Mouse (Mus musculus) brain, embryonic 14.5 days (tissue): ENCODE measurements at regions not wholly inside any gene's neighbourhood (a gene's known extent, or its start where the extent isn't known, plus 50 kb on each side); places are given as distances from the start of the nearest gene placed in this dataset.

Experiments used
- CTCF ChIP-seq: fragments of 200-500 bp; IDR thresholded peaks from 2 replicates; pipeline ENCODE4 v1.5.1; 2012; ENCODE audit warnings: inconsistent platforms, mild to moderate bottlenecking, moderate library complexity, borderline replicate concordance; ENCODE audit not compliant: insufficient read depth, insufficient read length; ENCODE audit errors: extremely low read depth
- POLR2A ChIP-seq: fragments of 200-500 bp; IDR thresholded peaks from 2 replicates; pipeline ENCODE4 v1.6.1; 2012; ENCODE audit warnings: mild to moderate bottlenecking, inconsistent platforms, borderline replicate concordance; ENCODE audit not compliant: poor library complexity, insufficient read depth, insufficient read length, severe bottlenecking; ENCODE audit errors: extremely low read depth

DNA sequence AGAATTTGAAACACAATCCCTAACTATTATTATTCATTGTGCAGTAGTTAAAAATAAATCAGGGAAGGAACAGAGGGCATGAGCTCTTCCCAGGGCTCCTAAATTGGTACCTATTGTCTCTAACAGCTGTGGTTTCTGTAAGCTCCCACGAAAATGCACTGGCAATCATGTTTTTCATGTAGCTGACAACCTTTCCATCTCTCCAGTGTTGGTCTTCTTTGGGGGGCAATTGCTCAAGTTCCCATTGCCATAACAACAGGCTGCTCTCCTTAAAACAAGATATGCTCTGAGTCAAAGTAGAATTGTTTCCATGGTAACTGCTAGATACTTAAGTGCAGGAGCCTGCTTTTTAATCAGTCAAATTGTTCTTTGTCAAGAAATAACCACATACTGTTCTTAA is 322.7 kb downstream of the Fam198b start:
- TF ChIP-seq CTCF: no peak
- TF ChIP-seq POLR2A: no peak
